ENCODE assay signal across 20 mouse cellular contexts in genomic region chr13:12505359-12505758, GRCm38 (mm10). TPM values are rescaled to one million over a fixed set of nuclear protein-coding genes. Genes with fewer than 3 reads are reported as not detected.
DNase-seq lines count a peak whose midpoint lies in the region; ATAC-seq lines count a peak whose summit lies in the region.
"Had no signal": no experiment of that assay in that cellular context is flagged by ENCODE, and none has a peak within 500 bp of the region (broad histone marks: within the 10 kb centered on the region; RNA-seq: fewer than 3 reads in every experiment).

No protein-coding gene starts in this region.

- WGBS in liver, embryonic 12.5 days (ENCODE audit: insufficient replicate concordance): 56% methylated on average over 3 of the region's 3 CpGs

- peak; percentile 10 for DNase-seq in adrenal gland, postnatal 10 days
- DNase-seq in adrenal gland, postnatal 4 days (ENCODE audit: low spot score in 2 of 2): no peak
- DNase-seq in liver: peak; percentile 14
- no peak for DNase-seq in lung, postnatal 10 days
- no peak for DNase-seq in right cerebral cortex, adult 18-20 months
- DNase-seq: adrenal gland, postnatal 36 days; cerebellum, adult 11 months; cerebellum, adult 9-11 months; left cerebral cortex, postnatal 4 days had no signal

- H3K27me3 ChIP-seq in liver, embryonic 12.5 days (replicated peaks): no peaks in the 10 kb centered on the region
- H3K27me3 ChIP-seq: embryonic facial prominence, embryonic 12.5 days; forebrain, embryonic 12.5 days; hindbrain, embryonic 15.5 days; limb, embryonic 15.5 days; midbrain, embryonic 15.5 days; neural tube, embryonic 12.5 days had no signal

- no peak for ATAC-seq in liver, embryonic 12.5 days
- ATAC-seq in common myeloid progenitor, adult 5-6 weeks (replicated peaks; ENCODE audit: low read depth, poor library complexity, severe bottlenecking): 0 out of 2 replicates have a peak, but pooled peaks have one; percentile 13
- peak; percentile 53 for ATAC-seq in megakaryocyte-erythroid progenitor cell, adult 5-6 weeks (replicated peaks; ENCODE audit: low FRiP score, low TSS enrichment, poor library complexity, severe bottlenecking)
- ATAC-seq: lung, postnatal 0 days; midbrain, embryonic 15.5 days had no signal

- no peaks in the 10 kb centered on the region for H3K9me3 ChIP-seq in liver, embryonic 12.5 days (replicated peaks)
- H3K9me3 ChIP-seq: embryonic facial prominence, embryonic 12.5 days; forebrain, embryonic 12.5 days; hindbrain, embryonic 15.5 days; limb, embryonic 15.5 days; midbrain, embryonic 15.5 days; neural tube, embryonic 12.5 days had no signal

- no peak overlapping the region for H3K9ac ChIP-seq in liver, embryonic 12.5 days
- H3K9ac ChIP-seq: embryonic facial prominence, embryonic 12.5 days; forebrain, embryonic 12.5 days; hindbrain, embryonic 15.5 days; limb, embryonic 15.5 days; midbrain, embryonic 15.5 days; neural tube, embryonic 12.5 days had no signal

- peaks cover 27% of the 10 kb centered on the region for H3K4me1 ChIP-seq in liver, embryonic 12.5 days

- no peak overlapping the region for H3K27ac ChIP-seq in liver, embryonic 12.5 days
- H3K27ac ChIP-seq: embryonic facial prominence, embryonic 12.5 days; forebrain, embryonic 12.5 days; hindbrain, embryonic 15.5 days; limb, embryonic 15.5 days; midbrain, embryonic 15.5 days; neural tube, embryonic 12.5 days had no signal

- no peak overlapping the region for H3K4me3 ChIP-seq in liver, embryonic 12.5 days
- H3K4me3 ChIP-seq: embryonic facial prominence, embryonic 12.5 days; forebrain, embryonic 12.5 days; hindbrain, embryonic 15.5 days; limb, embryonic 15.5 days; midbrain, embryonic 15.5 days; neural tube, embryonic 12.5 days had no signal

- no peaks in the 10 kb centered on the region for H3K36me3 ChIP-seq in liver, embryonic 12.5 days
- H3K36me3 ChIP-seq: embryonic facial prominence, embryonic 12.5 days; forebrain, embryonic 12.5 days; hindbrain, embryonic 15.5 days; limb, embryonic 15.5 days; midbrain, embryonic 15.5 days; neural tube, embryonic 12.5 days had no signal

- H3K4me2 ChIP-seq in liver, embryonic 12.5 days: no peak overlapping the region
- H3K4me2 ChIP-seq: embryonic facial prominence, embryonic 12.5 days; forebrain, embryonic 12.5 days; hindbrain, embryonic 15.5 days; limb, embryonic 15.5 days; midbrain, embryonic 15.5 days; neural tube, embryonic 12.5 days had no signal

RNA-seq across cellular contexts. Expression of gene Edaradd, which starts 14.9 kb away (rescaled TPM):
- total RNA-seq in adrenal gland, postnatal 10 days (2021): under 1 TPM; 0.21 to 0.36 TPM
- 1 to 10 TPM in 1 of 2 experiments, under 1 TPM in 1; 0.25 to 1.0 TPM for total RNA-seq in adrenal gland, postnatal 4 days (2021)
- polyA plus RNA-seq in liver, embryonic 12.5 days (2016; fragmentation: Nextera tagmentation; extraction: Ambion mirVana): 0.08 and 0.24 TPM in 2 replicates
- 0.23 TPM in 1 of 2 replicates, not detected in the other for total RNA-seq in common myeloid progenitor, adult 5-6 weeks (2017)
- total RNA-seq in megakaryocyte-erythroid progenitor cell, adult 5-6 weeks (2014; fragmentation: Nextera tagmentation): 0.07 TPM in 1 of 2 replicates, not detected in the other
- not detected in 2 replicates for total RNA-seq in megakaryocyte-erythroid progenitor cell, adult 5-6 weeks (2017)
- total RNA-seq: gastrocnemius, adult 18-20 months had no signal

RNA-seq across cellular contexts. Expression of gene Lgals8, which starts 40.6 kb away (rescaled TPM):
- 10 to 100 TPM; 60.6 to 65.3 TPM for total RNA-seq in adrenal gland, postnatal 10 days (2021)
- total RNA-seq in adrenal gland, postnatal 4 days (2021): 10 to 100 TPM; 74.8 to 80.3 TPM
- 14.8 and 15.8 TPM in 2 replicates for polyA plus RNA-seq in liver, embryonic 12.5 days (2016; fragmentation: Nextera tagmentation; extraction: Ambion mirVana)
- 53.0 and 53.8 TPM in 2 replicates for total RNA-seq in common myeloid progenitor, adult 5-6 weeks (2017)
- total RNA-seq in megakaryocyte-erythroid progenitor cell, adult 5-6 weeks (2014; fragmentation: Nextera tagmentation): 23.0 and 39.7 TPM in 2 replicates
- 21.7 and 50.3 TPM in 2 replicates for total RNA-seq in megakaryocyte-erythroid progenitor cell, adult 5-6 weeks (2017)

Comparison
In these comparisons a context has a peak if more than half of its experiments do, and no peak if none do; other contexts are left out.
1. DNase-seq: peak in adrenal gland, postnatal 10 days (single experiment) and liver (single experiment); none in adrenal gland, postnatal 4 days (0 of 2), lung, postnatal 10 days (single experiment) and right cerebral cortex, adult 18-20 months (single experiment).